In the genomic region with DNA sequence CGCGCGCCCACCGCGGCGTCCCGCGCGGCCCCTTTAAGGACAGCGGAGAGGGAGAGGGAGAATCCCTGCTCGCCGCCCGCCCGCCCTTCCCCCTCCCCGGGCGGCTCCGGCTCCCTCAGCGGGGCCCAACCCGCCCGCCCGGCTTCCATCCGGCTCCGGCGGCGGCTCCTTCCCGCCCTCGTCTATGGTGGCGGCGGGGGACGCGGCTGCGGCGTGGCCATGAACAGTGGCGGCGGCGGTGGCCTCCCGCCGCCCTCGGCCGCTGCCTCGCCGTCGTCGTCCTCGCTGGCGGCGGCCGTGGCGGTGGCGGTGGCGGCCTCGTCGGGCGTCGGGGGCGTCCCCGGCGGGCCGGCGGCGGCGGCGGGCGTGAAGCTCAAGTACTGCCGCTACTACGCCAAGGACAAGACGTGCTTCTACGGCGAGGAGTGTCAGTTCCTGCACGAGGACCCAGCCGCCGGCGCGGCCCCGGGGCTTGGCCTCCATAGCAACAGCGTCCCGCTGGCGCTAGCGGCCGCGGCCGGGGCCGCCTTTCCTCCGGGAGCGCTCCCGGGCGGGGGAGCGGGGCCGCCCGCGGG, we compare ENCODE assay signal across 8 mouse cellular contexts. TPM values are rescaled to one million over a fixed set of nuclear protein-coding genes. Genes with fewer than 3 reads are reported as not detected.
DNase-seq lines count a peak whose midpoint lies in the region; ATAC-seq lines count a peak whose summit lies in the region.

No protein-coding gene starts in this region.

- H3K9ac ChIP-seq in liver, embryonic 16.5 days (ENCODE audit: low read depth, low read length): peak overlapping the region; percentile 99
- peak overlapping the region; percentile 86 for H3K9ac ChIP-seq in neural tube, embryonic 12.5 days

- peak overlapping the region; percentile 89 for H3K4me2 ChIP-seq in liver, embryonic 16.5 days (ENCODE audit: low read depth, low read length)
- peak overlapping the region; percentile 79 for H3K4me2 ChIP-seq in neural tube, embryonic 12.5 days (replicated peaks)

- peaks cover 50% of the 10 kb centered on the region for H3K4me1 ChIP-seq in liver, embryonic 16.5 days (ENCODE audit: control insufficient read depth, low read depth, low read length)
- peaks cover 19% of the 10 kb centered on the region for H3K4me1 ChIP-seq in neural tube, embryonic 12.5 days

- no peaks in the 10 kb centered on the region for H3K36me3 ChIP-seq in liver, embryonic 16.5 days (ENCODE audit: control insufficient read depth, insufficient read depth)
- H3K36me3 ChIP-seq in neural tube, embryonic 12.5 days: no peaks in the 10 kb centered on the region

- H3K4me3 ChIP-seq in liver, embryonic 16.5 days (ENCODE audit: low read depth, low read length): peak overlapping the region; percentile 99
- peak overlapping the region; percentile 85 for H3K4me3 ChIP-seq in neural tube, embryonic 12.5 days

- peak; percentile 57 for DNase-seq in right cerebral cortex, adult 18-20 months
- no peak for DNase-seq in right cerebral cortex, postnatal 25 days
- DNase-seq in cerebellum, postnatal 14 days: peak; percentile 64 to 66
- peak; percentile 66 for DNase-seq in gastrocnemius, postnatal 10 days
- peak; percentile 42 for DNase-seq in kidney, adult 9 months
- peak; percentile 45 to 54 for DNase-seq in thymus, postnatal 10 days (ENCODE audit: low spot score in 2 of 2)

- 0% methylated on average over 43 of the region's 91 CpGs for WGBS in liver, embryonic 16.5 days (ENCODE audit: insufficient replicate concordance)
- under 1% methylated on average over 75 of the region's 91 CpGs for WGBS in neural tube, embryonic 12.5 days

- no peaks in the 10 kb centered on the region for H3K27me3 ChIP-seq in liver, embryonic 16.5 days (ENCODE audit: control insufficient read depth, insufficient read depth, low read depth, low read length)
- no peaks in the 10 kb centered on the region for H3K27me3 ChIP-seq in neural tube, embryonic 12.5 days (replicated peaks)

- H3K9me3 ChIP-seq in liver, embryonic 16.5 days (replicated peaks; ENCODE audit: control insufficient read depth, low read length): no peaks in the 10 kb centered on the region
- H3K9me3 ChIP-seq in neural tube, embryonic 12.5 days: no peaks in the 10 kb centered on the region

- H3K27ac ChIP-seq in liver, embryonic 16.5 days (ENCODE audit: low read length): peak overlapping the region; percentile 100
- peak overlapping the region; percentile 98 for H3K27ac ChIP-seq in neural tube, embryonic 12.5 days

- ATAC-seq in liver, embryonic 16.5 days (ENCODE audit: low read depth): peak; percentile 85
- ATAC-seq in neural tube, embryonic 12.5 days (ENCODE audit: low FRiP score, low read depth): peak; percentile 89

RNA-seq across cellular contexts. Expression of a gene that starts 0.5 kb away (rescaled TPM):
- 10 to 100 TPM; 35.7 to 48.3 TPM for total RNA-seq in gastrocnemius, postnatal 10 days (2021)
- polyA plus RNA-seq in liver, embryonic 16.5 days (2015; fragmentation: Nextera tagmentation; extraction: Ambion mirVana): 29.5 and 32.0 TPM in 2 replicates
- 45.3 and 54.8 TPM in 2 replicates for polyA plus RNA-seq in neural tube, embryonic 12.5 days (2016; fragmentation: Nextera tagmentation; extraction: Ambion mirVana)

RNA-seq across cellular contexts. Expression of a gene that starts 30.2 kb away (rescaled TPM):
- total RNA-seq in gastrocnemius, postnatal 10 days (2021): under 1 TPM in 1 of 2 experiments, not detected in 1; 0.16 TPM
- 1.4 and 1.6 TPM in 2 replicates for polyA plus RNA-seq in liver, embryonic 16.5 days (2015; fragmentation: Nextera tagmentation; extraction: Ambion mirVana)
- polyA plus RNA-seq in neural tube, embryonic 12.5 days (2016; fragmentation: Nextera tagmentation; extraction: Ambion mirVana): 0.15 and 0.49 TPM in 2 replicates
